Mouse (Mus musculus): ENCODE results near the gene Pgf. TPM values are rescaled to one million over a fixed set of nuclear protein-coding genes. Genes with fewer than 3 reads are reported as not detected.
A peak's percentile ranks its signal among the peaks of the same experiment; 100 is the strongest.

Pgf gene
- total RNA-seq, 1 experiment from 2014 or later, result not detected

- ATAC-seq (ENCODE audit: extremely low read depth, insufficient number of reproducible peaks, low FRiP score, poor library complexity, severe bottlenecking), result no peak
Measured at GRCm38 (mm10) chr12:85136627-85137026, 41.0 kb downstream of the Pgf start.

- no peak for ATAC-seq (ENCODE audit: extremely low read depth, insufficient number of reproducible peaks, low FRiP score, poor library complexity, severe bottlenecking)
Measured at GRCm38 (mm10) chr12:85135513-85136470, 41.8 kb downstream of the Pgf start.

- no peak for ATAC-seq (ENCODE audit: extremely low read depth, insufficient number of reproducible peaks, low FRiP score, poor library complexity, severe bottlenecking)
Measured at GRCm38 (mm10) chr12:85134043-85134794, 43.4 kb downstream of the Pgf start.

- ATAC-seq (ENCODE audit: extremely low read depth, insufficient number of reproducible peaks, low FRiP score, poor library complexity, severe bottlenecking), result no peak
Measured at GRCm38 (mm10) chr12:85131361-85131760, 46.2 kb downstream of the Pgf start.

- 0 out of 2 replicates have a peak, but pooled peaks have one; percentile 9 for ATAC-seq (ENCODE audit: extremely low read depth, insufficient number of reproducible peaks, low FRiP score, poor library complexity, severe bottlenecking)
Measured at GRCm38 (mm10) chr12:85129426-85129978, 48.1 kb downstream of the Pgf start.

- ATAC-seq (ENCODE audit: extremely low read depth, insufficient number of reproducible peaks, low FRiP score, poor library complexity, severe bottlenecking), result no peak
Measured at GRCm38 (mm10) chr12:85126986-85127603, 50.5 kb downstream of the Pgf start.

- ATAC-seq (ENCODE audit: extremely low read depth, insufficient number of reproducible peaks, low FRiP score, poor library complexity, severe bottlenecking), result no peak
Measured at GRCm38 (mm10) chr12:85124751-85125150, 52.8 kb downstream of the Pgf start.

GRCm38 (mm10) chr12:85123645-85124044 is 53.9 kb downstream of the Pgf start:
- ATAC-seq (ENCODE audit: extremely low read depth, insufficient number of reproducible peaks, low FRiP score, poor library complexity, severe bottlenecking), result no peak

- ATAC-seq (ENCODE audit: extremely low read depth, insufficient number of reproducible peaks, low FRiP score, poor library complexity, severe bottlenecking), result peak; percentile 42; the same call in 1 of the 2 replicates
Measured at GRCm38 (mm10) chr12:85123108-85123530, 54.5 kb downstream of the Pgf start.

GRCm38 (mm10) chr12:85121806-85122459 is 55.7 kb downstream of the Pgf start:
- ATAC-seq (ENCODE audit: extremely low read depth, insufficient number of reproducible peaks, low FRiP score, poor library complexity, severe bottlenecking), result no peak

Other genes starting within 250 kb of the Pgf start
- gene Fcf1, start 206.9 kb downstream of the Pgf start, total RNA-seq (2017), result 90.1 and 92.3 TPM in 2 replicates
- gene Arel1, start 206.9 kb downstream of the Pgf start, total RNA-seq (2017), result 45.1 and 48.8 TPM in 2 replicates
- gene Ylpm1, start 181.5 kb downstream of the Pgf start, total RNA-seq (2017), result 61.8 and 67.9 TPM in 2 replicates
- gene Prox2, start 67.0 kb downstream of the Pgf start, total RNA-seq (2017), result 1.6 and 5.0 TPM in 2 replicates
- 156 and 173 TPM in 2 replicates for gene Dlst, start 67.0 kb downstream of the Pgf start, total RNA-seq (2017)
- not detected in 2 replicates for gene Rps6kl1, start 26.5 kb downstream of the Pgf start, total RNA-seq (2017)
- 48.6 and 55.7 TPM in 2 replicates for gene Eif2b2, start 41.7 kb upstream of the Pgf start, total RNA-seq (2017)
- 9.6 and 10.1 TPM in 2 replicates for gene Mlh3, start 92.8 kb upstream of the Pgf start, total RNA-seq (2017)
- 32.4 TPM in 2 replicates for gene Acyp1, start 110.6 kb upstream of the Pgf start, total RNA-seq (2017)
- not detected in 2 replicates for gene Zc2hc1c, start 110.8 kb upstream of the Pgf start, total RNA-seq (2017)
- gene Nek9, start 161.6 kb upstream of the Pgf start, total RNA-seq (2017), result 44.6 and 47.6 TPM in 2 replicates
- gene Tmed10, start 197.1 kb upstream of the Pgf start, total RNA-seq (2017), result 89.6 and 92.8 TPM in 2 replicates